Mouse (Mus musculus) stomach, postnatal 0 days (tissue): ENCODE results near the gene Mpg. TPM values are rescaled to one million over a fixed set of nuclear protein-coding genes. Genes with fewer than 3 reads are reported as not detected.

ENCODE experiments used
- ATAC-seq: fragments of 200-750 bp; cut with Nextera tagmentation; 2 replicates; pipeline ENCODE4 v1.8.0; 2017; ENCODE audit not compliant: low FRiP score, low TSS enrichment
- DNase-seq: peaks from one replicate; pipeline ENCODE4 v3.0.0-alpha.2; 2016; ENCODE audit warnings: low spot score
- H3K27ac ChIP-seq: fragments of 300-500 bp; sonication (generic); replicated peaks from 2 replicates; pipeline ENCODE4 v1.5.1; 2014; ENCODE audit warnings: mild to moderate bottlenecking, control low read depth
- H3K27me3 ChIP-seq: fragments of 300-500 bp; sonication (generic); 2 replicates; pipeline ENCODE4 v1.6.1; 2014; ENCODE audit warnings: low read length; ENCODE audit not compliant: control insufficient read depth, insufficient read depth
- H3K36me3 ChIP-seq: fragments of 300-500 bp; sonication (generic); 2 replicates; pipeline ENCODE4 v1.6.1; 2014; ENCODE audit warnings: low read length, mixed read lengths; ENCODE audit not compliant: control insufficient read depth, insufficient read depth
- H3K4me1 ChIP-seq: fragments of 300-500 bp; sonication (generic); replicated peaks from 2 replicates; pipeline ENCODE4 v1.6.1; 2014; ENCODE audit warnings: antibody characterized with exemption; ENCODE audit not compliant: control insufficient read depth, insufficient read depth
- H3K4me2 ChIP-seq: fragments of 300-500 bp; sonication (generic); replicated peaks from 2 replicates; pipeline ENCODE4 v1.6.1; 2014; ENCODE audit warnings: low read depth, mild to moderate bottlenecking, control low read depth, moderate library complexity
- H3K4me3 ChIP-seq: fragments of 300-500 bp; sonication (generic); 2 replicates; pipeline ENCODE4 v1.5.1; 2014; ENCODE audit warnings: low read depth, low read length, control low read depth
- H3K9ac ChIP-seq: fragments of 300-500 bp; sonication (generic); 2 replicates; pipeline ENCODE4 v1.6.1; 2014; ENCODE audit warnings: mild to moderate bottlenecking, low read length, control low read depth, mixed read lengths
- H3K9me3 ChIP-seq: fragments of 300-500 bp; sonication (generic); 2 replicates; pipeline ENCODE4 v1.6.1; 2016; ENCODE audit warnings: low read length; ENCODE audit not compliant: control insufficient read depth
- CTCF ChIP-seq: IDR thresholded peaks from 2 replicates; pipeline ENCODE4 v1.5.1; 2016; ENCODE audit warnings: antibody characterized with exemption, low read depth, mild to moderate bottlenecking, moderate library complexity
- EP300 ChIP-seq: optimal IDR thresholded peaks from 2 replicates; pipeline ENCODE3; 2016; ENCODE audit warnings: antibody characterized with exemption
- WGBS: fragments of 180-500 bp; shearing (Covaris S2); extraction: QIAGEN DNeasy Blood & Tissue Kit; methylation state at CpG from one replicate; pipeline ENCODE4 v1.1.7; 2014; 5-methylcytosine and 5-hydroxymethylcytosine counted together
- polyA plus RNA-seq: library from polyadenylated mRNA; unstranded; fragments of >200 nt; fragmentation: Nextera tagmentation; extraction: Ambion mirVana; gene quantifications from 2 replicates; pipeline ENCODE4 v1.2.1, GENCODE M21; 2015

The Mpg gene
- polyA plus RNA-seq, 1 experiment from 2014 or later = 19.9 TPM

GRCm38 (mm10) chr11:32220607-32221224, 5.6 kb upstream of the Mpg start:
- Histone ChIP-seq H3K4me3 (peak overlapping the region; percentile 94), H3K27me3 (no peaks in the 10 kb centered on the region), H3K4me1 (peaks cover 19% of the 10 kb centered on the region), H3K9me3 (no peaks in the 10 kb centered on the region), H3K27ac (peak overlapping the region; percentile 96), H3K4me2 (peak overlapping the region; percentile 91), H3K9ac (peak overlapping the region; percentile 96), H3K36me3 (no peaks in the 10 kb centered on the region)
- DNase-seq = no peak
- TF ChIP-seq EP300 (no peak), CTCF (no peak)
- ATAC-seq = no peak; the same call in 1 of the 2 replicates
- 38% methylated on average over 10 of the region's 10 CpGs for WGBS

- peak overlapping the region; percentile 96 for H3K9ac ChIP-seq
Measured at GRCm38 (mm10) chr11:32221225-32221950, 4.9 kb upstream of the Mpg start.

GRCm38 (mm10) chr11:32221951-32222409, 4.3 kb upstream of the Mpg start, which contains the start of gene Rhbdf1:
TSS of gene Rhbdf1 (minus strand) at chr11:32222300.
- peak within 1 kb of the TSS; percentile 91 for H3K4me2 ChIP-seq
- H3K27me3 ChIP-seq = no peaks in the 10 kb centered on the region
- peak; percentile 79 for DNase-seq
- no peaks in the 10 kb centered on the region for H3K9me3 ChIP-seq
- TF ChIP-seq EP300 (no peak), CTCF (no peak)
- H3K27ac ChIP-seq = peak within 1 kb of the TSS; percentile 96
- H3K9ac ChIP-seq = peak within 1 kb of the TSS; percentile 96
- WGBS = under 1% methylated on average over 51 of the region's 72 CpGs
- peak; percentile 71 for ATAC-seq
- H3K4me1 ChIP-seq = peaks cover 23% of the 10 kb centered on the region
- H3K4me3 ChIP-seq = peak within 1 kb of the TSS; percentile 94
- H3K36me3 ChIP-seq = no peaks in the 10 kb centered on the region

More at GRCm38 (mm10) chr11:32221225-32221950, 4.9 kb upstream of the Mpg start:
- DNase-seq (peak; percentile 70), ATAC-seq (peak; percentile 37)
- WGBS = under 1% methylated on average over 44 of the region's 46 CpGs
- Histone ChIP-seq H3K27ac (peak overlapping the region; percentile 96), H3K27me3 (no peaks in the 10 kb centered on the region), H3K36me3 (no peaks in the 10 kb centered on the region), H3K4me2 (peak overlapping the region; percentile 91), H3K9me3 (no peaks in the 10 kb centered on the region), H3K4me1 (peaks cover 21% of the 10 kb centered on the region), H3K4me3 (peak overlapping the region; percentile 94)
- TF ChIP-seq EP300 (peak; percentile 30), CTCF (no peak)

- WGBS = 9% methylated on average over 21 of the region's 21 CpGs
- peak overlapping the region; percentile 96 for H3K9ac ChIP-seq
Measured at GRCm38 (mm10) chr11:32222570-32223194, 3.6 kb upstream of the Mpg start.

GRCm38 (mm10) chr11:32223297-32223967, 2.9 kb upstream of the Mpg start:
- TF ChIP-seq EP300 (no peak), CTCF (peak; percentile 33; the same call in 1 of the 2 replicates)
- Histone ChIP-seq H3K9ac (no peak overlapping the region), H3K27ac (peak overlapping the region; percentile 9; the same call in 1 of the 2 replicates), H3K36me3 (no peaks in the 10 kb centered on the region; the same call in 1 of the 2 replicates), H3K4me3 (no peak overlapping the region), H3K4me1 (peaks cover 25% of the 10 kb centered on the region), H3K27me3 (no peaks in the 10 kb centered on the region), H3K9me3 (no peaks in the 10 kb centered on the region), H3K4me2 (no peak overlapping the region)
- ATAC-seq = no peak
- 72% methylated on average over 4 of the region's 4 CpGs for WGBS
- no peak for DNase-seq

More at GRCm38 (mm10) chr11:32222570-32223194, 3.6 kb upstream of the Mpg start:
- ATAC-seq = peak; percentile 6; the same call in 1 of the 2 replicates
- TF ChIP-seq CTCF (no peak), EP300 (no peak)
- DNase-seq = peak; percentile 50
- Histone ChIP-seq H3K4me2 (peak overlapping the region; percentile 91), H3K9me3 (no peaks in the 10 kb centered on the region), H3K4me1 (peaks cover 25% of the 10 kb centered on the region), H3K4me3 (peak overlapping the region; percentile 94), H3K27me3 (no peaks in the 10 kb centered on the region), H3K27ac (peak overlapping the region; percentile 96), H3K36me3 (no peaks in the 10 kb centered on the region)
